Mouse (Mus musculus) right cerebral cortex, postnatal 10 days (tissue): ENCODE measurements at regions not wholly inside any gene's neighbourhood (a gene's known extent, or its start where the extent isn't known, plus 50 kb on each side); places are given as distances from the start of the nearest gene placed in this dataset.

Source experiments
- DNase-seq, 2 experiments: peaks; one replicate each; pipeline ENCODE4 v3.0.0; 2021; ENCODE audit warnings: low spot score in 2 of 2

GRCm38 (mm10) chr8:64342397-64342796 is 136.3 kb upstream of the Tll1 start:
- DNase-seq: no peak

- no peak for DNase-seq
Observed at GRCm38 (mm10) chr8:64337356-64337755, 131.3 kb upstream of the Tll1 start.

- DNase-seq: no peak
Observed at GRCm38 (mm10) chr8:64336546-64336945, 130.5 kb upstream of the Tll1 start.

GRCm38 (mm10) chr8:64335495-64335894 is 129.4 kb upstream of the Tll1 start:
- DNase-seq: no peak

- no peak for DNase-seq
Observed at GRCm38 (mm10) chr8:64323985-64324384, 117.9 kb upstream of the Tll1 start.

GRCm38 (mm10) chr8:64320343-64320742 is 114.3 kb upstream of the Tll1 start:
- DNase-seq: no peak

GRCm38 (mm10) chr8:64319220-64319820 is 113.2 kb upstream of the Tll1 start:
- DNase-seq: no peak

GRCm38 (mm10) chr8:64318524-64319219 is 112.6 kb upstream of the Tll1 start:
- no peak for DNase-seq

- DNase-seq: no peak
Observed at GRCm38 (mm10) chr8:64317815-64318214, 111.7 kb upstream of the Tll1 start.

GRCm38 (mm10) chr8:64307995-64308394 is 101.9 kb upstream of the Tll1 start:
- DNase-seq: peak in 1 of 2 experiments; percentile 45

GRCm38 (mm10) chr8:64282806-64283205 is 76.7 kb upstream of the Tll1 start:
- DNase-seq: no peak

- no peak for DNase-seq
Observed at GRCm38 (mm10) chr8:64281598-64281997, 75.5 kb upstream of the Tll1 start.

- DNase-seq: no peak
Observed at GRCm38 (mm10) chr8:64280391-64280790, 74.3 kb upstream of the Tll1 start.

GRCm38 (mm10) chr8:64276058-64276457 is 70.0 kb upstream of the Tll1 start:
- no peak for DNase-seq

GRCm38 (mm10) chr8:64265304-64265945 is 59.4 kb upstream of the Tll1 start:
- DNase-seq: no peak
